Mouse (Mus musculus) limb, embryonic 12.5 days (tissue): ENCODE results near the gene Gm9195. TPM values are rescaled to one million over a fixed set of nuclear protein-coding genes. Genes with fewer than 3 reads are reported as not detected.

Experiments
- ATAC-seq: fragments of 200-750 bp; cut with Nextera tagmentation; 2 replicates; pipeline ENCODE4 v1.8.0; 2017; ENCODE audit warnings: low read depth, moderate TSS enrichment; ENCODE audit not compliant: insufficient number of reproducible peaks, insufficient read depth, low FRiP score, low TSS enrichment
- H3K27ac ChIP-seq: fragments of 300-500 bp; sonication (generic); 2 replicates; pipeline ENCODE4 v1.5.1; 2016; ENCODE audit warnings: mild to moderate bottlenecking, moderate library complexity
- H3K27me3 ChIP-seq: fragments of 300-500 bp; sonication (generic); 2 replicates; pipeline ENCODE4 v1.6.1; 2016; ENCODE audit warnings: mild to moderate bottlenecking, moderate library complexity
- H3K36me3 ChIP-seq: fragments of 300-500 bp; sonication (generic); 2 replicates; pipeline ENCODE4 v1.6.1; 2016; ENCODE audit warnings: mild to moderate bottlenecking, moderate library complexity
- H3K4me1 ChIP-seq: fragments of 300-500 bp; sonication (generic); replicated peaks from 2 replicates; pipeline ENCODE4 v1.6.1; 2016
- H3K4me2 ChIP-seq: fragments of 300-500 bp; sonication (generic); 2 replicates; pipeline ENCODE4 v1.6.1; 2016; ENCODE audit warnings: mild to moderate bottlenecking, moderate library complexity
- H3K4me3 ChIP-seq: fragments of 300-500 bp; sonication (generic); replicated peaks from 2 replicates; pipeline ENCODE4 v1.5.1; 2016; ENCODE audit warnings: mild to moderate bottlenecking
- H3K9ac ChIP-seq: fragments of 300-500 bp; sonication (generic); replicated peaks from 2 replicates; pipeline ENCODE4 v1.6.1; 2016; ENCODE audit warnings: mild to moderate bottlenecking, moderate library complexity
- H3K9me3 ChIP-seq: fragments of 300-500 bp; sonication (generic); 2 replicates; pipeline ENCODE4 v1.6.1; 2016; ENCODE audit warnings: mild to moderate bottlenecking, moderate library complexity
- WGBS: fragments of 180-500 bp; shearing (Covaris S2); methylation state at CpG from one replicate; pipeline ENCODE4 v1.1.7; 2016; 5-methylcytosine and 5-hydroxymethylcytosine counted together
- polyA plus RNA-seq: library from polyadenylated mRNA; unstranded; fragments of >200 nt; fragmentation: Nextera tagmentation; extraction: Ambion mirVana; gene quantifications from 2 replicates; pipeline ENCODE4 v1.2.1, GENCODE M21; 2016

Gene Gm9195
- not detected in 2 replicates for polyA plus RNA-seq

GRCm38 (mm10) chr14:72491738-72492137, at the start of gene Gm9195:
Gene Gm9195, minus strand, starts transcription at chr14:72491838.
- Histone ChIP-seq H3K27me3 (no peaks in the 10 kb centered on the region), H3K36me3 (no peaks in the 10 kb centered on the region), H3K4me3 (no peak within 1 kb of the TSS), H3K4me2 (no peak within 1 kb of the TSS), H3K9me3 (no peaks in the 10 kb centered on the region), H3K27ac (no peak within 1 kb of the TSS), H3K9ac (no peak within 1 kb of the TSS), H3K4me1 (no peaks in the 10 kb centered on the region)
- ATAC-seq: no peak
- 85% methylated on average over 5 of the region's 5 CpGs for WGBS

GRCm38 (mm10) chr14:72536392-72537017, 44.9 kb upstream of the Gm9195 start:
- WGBS: 83% methylated on average over 5 of the region's 5 CpGs
- ATAC-seq: no peak
- H3K9me3 ChIP-seq: no peaks in the 10 kb centered on the region
- H3K27ac ChIP-seq: no peak overlapping the region
- peaks cover 27% of the 10 kb centered on the region for H3K27me3 ChIP-seq
- peaks cover 29% of the 10 kb centered on the region for H3K36me3 ChIP-seq
- H3K4me1 ChIP-seq: peaks cover 12% of the 10 kb centered on the region
- H3K4me2 ChIP-seq: no peak overlapping the region
- no peak overlapping the region for H3K9ac ChIP-seq
- H3K4me3 ChIP-seq: no peak overlapping the region

GRCm38 (mm10) chr14:72533862-72534261, 42.2 kb upstream of the Gm9195 start:
- Histone ChIP-seq H3K9ac (no peak overlapping the region), H3K27me3 (peaks cover 50% of the 10 kb centered on the region), H3K4me3 (no peak overlapping the region), H3K9me3 (no peaks in the 10 kb centered on the region), H3K27ac (no peak overlapping the region), H3K4me1 (peaks cover 14% of the 10 kb centered on the region), H3K36me3 (peaks cover 9% of the 10 kb centered on the region; the same call in 1 of the 2 replicates), H3K4me2 (no peak overlapping the region)
- 81% methylated on average over 7 of the region's 7 CpGs for WGBS
- ATAC-seq: no peak

GRCm38 (mm10) chr14:72532028-72532917, 40.6 kb upstream of the Gm9195 start:
- Histone ChIP-seq H3K4me2 (peak overlapping the region; percentile 96), H3K4me3 (peak overlapping the region; percentile 49), H3K27me3 (peaks cover 59% of the 10 kb centered on the region), H3K27ac (no peak overlapping the region), H3K36me3 (peaks cover 3% of the 10 kb centered on the region; the same call in 1 of the 2 replicates), H3K9ac (peak overlapping the region; percentile 44), H3K4me1 (peaks cover 14% of the 10 kb centered on the region), H3K9me3 (no peaks in the 10 kb centered on the region)
- 3% methylated on average over 54 of the region's 54 CpGs for WGBS
- peak; percentile 73 for ATAC-seq

GRCm38 (mm10) chr14:72527126-72527525, 35.5 kb upstream of the Gm9195 start:
- no peak overlapping the region for H3K4me2 ChIP-seq
- H3K9me3 ChIP-seq: no peaks in the 10 kb centered on the region
- peaks cover 37% of the 10 kb centered on the region for H3K27me3 ChIP-seq
- H3K36me3 ChIP-seq: no peaks in the 10 kb centered on the region
- H3K9ac ChIP-seq: no peak overlapping the region
- peaks cover 8% of the 10 kb centered on the region for H3K4me1 ChIP-seq
- H3K4me3 ChIP-seq: no peak overlapping the region
- H3K27ac ChIP-seq: no peak overlapping the region
- WGBS: 72% methylated on average over 1 of the region's 1 CpGs
- no peak for ATAC-seq

GRCm38 (mm10) chr14:72519561-72519960, 27.9 kb upstream of the Gm9195 start:
- 59% methylated on average over 2 of the region's 2 CpGs for WGBS
- Histone ChIP-seq H3K4me1 (no peaks in the 10 kb centered on the region), H3K9ac (no peak overlapping the region), H3K36me3 (no peaks in the 10 kb centered on the region), H3K27ac (no peak overlapping the region), H3K27me3 (no peaks in the 10 kb centered on the region), H3K4me2 (no peak overlapping the region), H3K9me3 (no peaks in the 10 kb centered on the region), H3K4me3 (no peak overlapping the region)
- no peak for ATAC-seq

GRCm38 (mm10) chr14:72518786-72519185, 27.1 kb upstream of the Gm9195 start:
- Histone ChIP-seq H3K9me3 (no peaks in the 10 kb centered on the region), H3K4me2 (no peak overlapping the region), H3K27ac (no peak overlapping the region), H3K4me3 (no peak overlapping the region), H3K4me1 (no peaks in the 10 kb centered on the region), H3K36me3 (no peaks in the 10 kb centered on the region), H3K27me3 (no peaks in the 10 kb centered on the region), H3K9ac (no peak overlapping the region)
- WGBS: 74% methylated on average over 6 of the region's 6 CpGs
- no peak for ATAC-seq

GRCm38 (mm10) chr14:72516376-72516775, 24.7 kb upstream of the Gm9195 start:
- no peak overlapping the region for H3K9ac ChIP-seq
- H3K4me3 ChIP-seq: no peak overlapping the region
- ATAC-seq: no peak
- H3K4me1 ChIP-seq: no peaks in the 10 kb centered on the region
- H3K27ac ChIP-seq: no peak overlapping the region
- H3K27me3 ChIP-seq: no peaks in the 10 kb centered on the region
- no peaks in the 10 kb centered on the region for H3K36me3 ChIP-seq
- no peaks in the 10 kb centered on the region for H3K9me3 ChIP-seq
- WGBS: 26% methylated on average over 5 of the region's 5 CpGs
- no peak overlapping the region for H3K4me2 ChIP-seq

- Histone ChIP-seq H3K27ac (no peak overlapping the region), H3K4me3 (peak overlapping the region; percentile 34), H3K9me3 (no peaks in the 10 kb centered on the region), H3K9ac (peak overlapping the region; percentile 51; the same call in 1 of the 2 replicates), H3K36me3 (no peaks in the 10 kb centered on the region), H3K27me3 (peaks cover 4% of the 10 kb centered on the region; the same call in 1 of the 2 replicates), H3K4me1 (0 out of 2 replicates have a peak, but pooled peaks cover 7% of the 10 kb centered on the region), H3K4me2 (peak overlapping the region; percentile 64)
- no peak for ATAC-seq
- WGBS: 20% methylated on average over 11 of the region's 11 CpGs
Measured at GRCm38 (mm10) chr14:72506723-72507420, 15.2 kb upstream of the Gm9195 start.

- Histone ChIP-seq H3K4me1 (0 out of 2 replicates have a peak, but pooled peaks cover 7% of the 10 kb centered on the region), H3K4me2 (peak overlapping the region; percentile 64), H3K27me3 (peaks cover 4% of the 10 kb centered on the region; the same call in 1 of the 2 replicates), H3K9me3 (no peaks in the 10 kb centered on the region), H3K27ac (no peak overlapping the region), H3K9ac (peak overlapping the region; percentile 51; the same call in 1 of the 2 replicates), H3K4me3 (peak overlapping the region; percentile 34), H3K36me3 (no peaks in the 10 kb centered on the region)
- ATAC-seq: peak; percentile 52
- 7% methylated on average over 11 of the region's 12 CpGs for WGBS
Measured at GRCm38 (mm10) chr14:72506018-72506722, 14.5 kb upstream of the Gm9195 start.
